Mouse (Mus musculus) liver, postnatal 0 days (tissue): ENCODE data around the gene Arrdc4.

Source experiments
- CTCF ChIP-seq: sonication (generic); IDR thresholded peaks from 2 replicates; pipeline ENCODE4 v1.5.1; 2016; ENCODE audit warnings: antibody characterized with exemption, low read depth
- EP300 ChIP-seq: IDR thresholded peaks from 2 replicates; pipeline ENCODE4 v1.6.1; 2016; ENCODE audit warnings: antibody characterized with exemption, low read depth, mild to moderate bottlenecking

DNA sequence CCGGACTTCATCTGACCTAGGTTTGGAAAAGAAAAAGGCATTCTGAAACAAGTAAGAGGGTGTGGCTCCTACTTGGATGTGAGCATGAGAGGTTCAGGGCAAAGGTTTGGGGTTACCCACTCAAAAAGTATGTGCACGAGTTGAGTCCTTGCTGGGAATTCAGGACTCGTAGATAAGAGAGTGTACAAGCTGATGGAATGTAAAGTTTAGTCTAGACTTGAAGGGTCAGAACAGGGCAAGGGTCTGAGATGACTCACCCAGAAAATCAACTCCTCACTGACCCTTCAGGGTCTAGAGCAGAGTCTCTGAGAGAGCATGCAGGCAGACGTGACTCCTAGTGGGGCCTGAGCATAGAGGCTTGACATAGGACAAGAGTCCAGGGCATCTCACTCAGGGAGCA, 16.9 kb upstream of the Arrdc4 start:
- TF ChIP-seq CTCF (no peak), EP300 (no peak)
